Mouse (Mus musculus) adrenal gland, adult 2 months (tissue): ENCODE measurements around the gene D1Ertd622e. TPM values are rescaled to one million over a fixed set of nuclear protein-coding genes. Genes with fewer than 3 reads are reported as not detected.
"Not testable (repeated sequence)": the region's sequence is repeated elsewhere in the genome, so short reads cannot be mapped to it uniquely, and the experiment has no call there.

Experiments used
- DNase-seq: peaks from one replicate; pipeline ENCODE4 v3.0.0; 2021
- polyA plus RNA-seq: library from polyadenylated mRNA; depleted of rRNA; stranded (reverse); fragments of >200 nt; gene quantifications from 2 replicates; pipeline ENCODE4 v1.2.3, GENCODE M21; 2012; rRNA removed
- total RNA-seq, 2 experiments: library from RNA; stranded (reverse); gene quantifications; 2 replicates each; pipeline ENCODE4 v1.2.3; 2021

The D1Ertd622e gene
- total and polyA plus RNA-seq, 3 experiments = 4.1 to 15.2 (median 14.3) TPM

- not testable (repeated sequence) for DNase-seq
These were observed 81.2 kb downstream of the D1Ertd622e start for GRCm38 (mm10) chr1:97580680-97581079.

- no peak for DNase-seq
These were observed 81.6 kb downstream of the D1Ertd622e start for GRCm38 (mm10) chr1:97580270-97580669.

- no peak for DNase-seq
These were observed 83.9 kb downstream of the D1Ertd622e start for GRCm38 (mm10) chr1:97578025-97578417.

GRCm38 (mm10) chr1:97577062-97578024, 84.5 kb downstream of the D1Ertd622e start:
- DNase-seq = no peak

- no peak for DNase-seq
These were observed 85.3 kb downstream of the D1Ertd622e start for GRCm38 (mm10) chr1:97576576-97576975.

GRCm38 (mm10) chr1:97570814-97571213, 91.1 kb downstream of the D1Ertd622e start:
- no peak for DNase-seq

GRCm38 (mm10) chr1:97567956-97568355, 93.9 kb downstream of the D1Ertd622e start:
- DNase-seq = no peak

- no peak for DNase-seq
These were observed 97.2 kb downstream of the D1Ertd622e start for GRCm38 (mm10) chr1:97564641-97565040.

- DNase-seq = no peak
These were observed 99.0 kb downstream of the D1Ertd622e start for GRCm38 (mm10) chr1:97562867-97563266.

Other genes with a start within 250 kb of the D1Ertd622e start
- 10 to 100 TPM in 1 of 2 experiments, 1 to 10 TPM in 1; 10.0 to 11.3 TPM for gene Gin1, start 108.1 kb upstream of the D1Ertd622e start, total RNA-seq
- 0.38 and 0.87 TPM in 2 replicates for gene Gin1, start 108.1 kb upstream of the D1Ertd622e start, polyA plus RNA-seq
- gene Ppip5k2, start 108.3 kb upstream of the D1Ertd622e start, total RNA-seq = 10 to 100 TPM; 11.3 to 11.4 TPM
- 0.65 and 1.1 TPM in 2 replicates for gene Ppip5k2, start 108.3 kb upstream of the D1Ertd622e start, polyA plus RNA-seq